Mouse (Mus musculus): Measurements from ENCODE around the gene Trappc12. TPM values are rescaled to one million over a fixed set of nuclear protein-coding genes. Genes with fewer than 3 reads are reported as not detected.

Trappc12 gene
- polyA plus RNA-seq (2014; fragmentation: Illumina TruSeq; extraction: RNeasy Lipid Tissue Mini Kit (QIAGEN cat#74804); ENCODE audit: low read depth, low replicate concordance), result 7.5 TPM

GRCm38 (mm10) chr12:28750021-28750633 lies at the start of gene Trappc12:
TSS of gene Trappc12 (minus strand) at chr12:28750472.

GRCm38 (mm10) chr12:28751508-28752263 lies 1.4 kb upstream of the Trappc12 start, which contains the start of gene Eipr1:
TSS of gene Eipr1 (plus strand) at chr12:28751803.

GRCm38 (mm10) chr12:28675121-28675924 lies 74.9 kb downstream of the Trappc12 start, which contains the start of gene Adi1:
TSS of gene Adi1 (plus strand) at chr12:28675231.

GRCm38 (mm10) chr12:28649141-28650110 lies 100.8 kb downstream of the Trappc12 start, which contains the start of gene Rnaseh1:
TSS of gene Rnaseh1 (plus strand) at chr12:28649602.

Other genes starting within 250 kb of the Trappc12 start
- gene Dcdc2c, start 198.1 kb downstream of the Trappc12 start, polyA plus RNA-seq (2014; fragmentation: Illumina TruSeq; extraction: RNeasy Lipid Tissue Mini Kit (QIAGEN cat#74804); ENCODE audit: low read depth, low replicate concordance), result not detected
- gene Allc, start 167.9 kb downstream of the Trappc12 start, polyA plus RNA-seq (2014; fragmentation: Illumina TruSeq; extraction: RNeasy Lipid Tissue Mini Kit (QIAGEN cat#74804); ENCODE audit: low read depth, low replicate concordance), result not detected
- gene Colec11, start 127.1 kb downstream of the Trappc12 start, polyA plus RNA-seq (2014; fragmentation: Illumina TruSeq; extraction: RNeasy Lipid Tissue Mini Kit (QIAGEN cat#74804); ENCODE audit: low read depth, low replicate concordance), result 13.3 TPM
- gene Rps7, start 114.5 kb downstream of the Trappc12 start, polyA plus RNA-seq (2014; fragmentation: Illumina TruSeq; extraction: RNeasy Lipid Tissue Mini Kit (QIAGEN cat#74804); ENCODE audit: low read depth, low replicate concordance), result 275 TPM
- gene Rnaseh1, start 100.9 kb downstream of the Trappc12 start, polyA plus RNA-seq (2014; fragmentation: Illumina TruSeq; extraction: RNeasy Lipid Tissue Mini Kit (QIAGEN cat#74804); ENCODE audit: low read depth, low replicate concordance), result 1.5 TPM
- gene Adi1, start 75.2 kb downstream of the Trappc12 start, polyA plus RNA-seq (2014; fragmentation: Illumina TruSeq; extraction: RNeasy Lipid Tissue Mini Kit (QIAGEN cat#74804); ENCODE audit: low read depth, low replicate concordance), result 363 TPM
- gene Eipr1, start 1.3 kb upstream of the Trappc12 start, polyA plus RNA-seq (2014; fragmentation: Illumina TruSeq; extraction: RNeasy Lipid Tissue Mini Kit (QIAGEN cat#74804); ENCODE audit: low read depth, low replicate concordance), result 2.0 TPM

Data from liver, adult 10 weeks (tissue).